Mouse (Mus musculus) embryonic facial prominence, embryonic 11.5 days (tissue): Measurements from ENCODE around the gene Slc12a8. TPM values are rescaled to one million over a fixed set of nuclear protein-coding genes. Genes with fewer than 3 reads are reported as not detected.

Experiments used
- ATAC-seq: fragments of 200-750 bp; cut with Nextera tagmentation; replicated peaks from 2 replicates; pipeline ENCODE4 v1.8.0; 2017; ENCODE audit warnings: low read depth; ENCODE audit not compliant: insufficient number of reproducible peaks, low FRiP score, low TSS enrichment
- DNase-seq: peaks from one replicate; pipeline ENCODE4 v3.0.0-alpha.2; 2015; ENCODE audit warnings: low spot score
- H3K27ac ChIP-seq: fragments of 300-500 bp; sonication (generic); replicated peaks from 2 replicates; pipeline ENCODE4 v1.5.1; 2014; ENCODE audit warnings: mild to moderate bottlenecking, low read depth, low read length, control low read depth
- H3K27me3 ChIP-seq: fragments of 300-500 bp; sonication (generic); 2 replicates; pipeline ENCODE4 v1.6.1; 2014; ENCODE audit warnings: mild to moderate bottlenecking, low read length, moderate library complexity, mixed read lengths; ENCODE audit not compliant: control insufficient read depth, insufficient read depth
- H3K36me3 ChIP-seq: fragments of 300-500 bp; sonication (generic); replicated peaks from 2 replicates; pipeline ENCODE4 v1.6.1; 2014; ENCODE audit warnings: low read depth, mild to moderate bottlenecking, low read length, moderate library complexity, mixed read lengths; ENCODE audit not compliant: control insufficient read depth, insufficient read depth
- H3K4me1 ChIP-seq: fragments of 300-500 bp; sonication (generic); 2 replicates; pipeline ENCODE4 v1.6.1; 2014; ENCODE audit warnings: low read length, mixed read lengths; ENCODE audit not compliant: control insufficient read depth, insufficient read depth
- H3K4me2 ChIP-seq: fragments of 300-500 bp; sonication (generic); 2 replicates; pipeline ENCODE4 v1.6.1; 2014; ENCODE audit warnings: low read depth, mild to moderate bottlenecking, control low read depth, low read length, moderate library complexity
- H3K4me3 ChIP-seq: fragments of 300-500 bp; sonication (generic); 2 replicates; pipeline ENCODE4 v1.5.1; 2014; ENCODE audit warnings: low read depth, low read length, control low read depth
- H3K9ac ChIP-seq: fragments of 300-500 bp; sonication (generic); replicated peaks from 2 replicates; pipeline ENCODE4 v1.6.1; 2014; ENCODE audit warnings: mild to moderate bottlenecking, control low read depth, low read length
- H3K9me3 ChIP-seq: fragments of 300-500 bp; sonication (generic); replicated peaks from 2 replicates; pipeline ENCODE4 v1.6.1; 2016; ENCODE audit warnings: mild to moderate bottlenecking, low read length, inconsistent platforms, mixed read lengths; ENCODE audit not compliant: control insufficient read depth
- WGBS: fragments of 180-500 bp; shearing (Covaris S2); extraction: QIAGEN DNeasy Blood & Tissue Kit; methylation state at CpG from one replicate; pipeline ENCODE4 v1.1.7; 2014; 5-methylcytosine and 5-hydroxymethylcytosine counted together
- polyA plus RNA-seq: library from polyadenylated mRNA; unstranded; fragments of >200 nt; fragmentation: Nextera tagmentation; extraction: Ambion mirVana; gene quantifications from 2 replicates; pipeline ENCODE4 v1.2.1, GENCODE M21; 2014

Gene Slc12a8
- 0.35 and 0.61 TPM in 2 replicates for polyA plus RNA-seq

GRCm38 (mm10) chr16:33516807-33517565, at the start of gene Slc12a8:
TSS of gene Slc12a8 (plus strand) at chr16:33517328.
- Histone ChIP-seq H3K4me2 (peak within 1 kb of the TSS; percentile 80), H3K4me1 (no peaks in the 10 kb centered on the region), H3K36me3 (no peaks in the 10 kb centered on the region), H3K9me3 (no peaks in the 10 kb centered on the region), H3K27me3 (no peaks in the 10 kb centered on the region), H3K9ac (peak within 1 kb of the TSS; percentile 53), H3K27ac (no peak within 1 kb of the TSS), H3K4me3 (peak within 1 kb of the TSS; percentile 24)
- ATAC-seq (no peak), DNase-seq (peak; percentile 20)
- WGBS, result 2% methylated on average over 27 of the region's 27 CpGs

GRCm38 (mm10) chr16:33467451-33467850, 49.7 kb upstream of the Slc12a8 start:
- Histone ChIP-seq H3K4me3 (no peak overlapping the region), H3K4me2 (no peak overlapping the region), H3K9me3 (no peaks in the 10 kb centered on the region), H3K36me3 (no peaks in the 10 kb centered on the region), H3K27me3 (no peaks in the 10 kb centered on the region), H3K4me1 (no peaks in the 10 kb centered on the region), H3K9ac (no peak overlapping the region), H3K27ac (no peak overlapping the region)
- ATAC-seq (no peak), DNase-seq (no peak)
- 65% methylated on average over 6 of the region's 6 CpGs for WGBS

- DNase-seq (peak; percentile 54), ATAC-seq (no peak)
- H3K9me3 ChIP-seq, result no peaks in the 10 kb centered on the region
- H3K36me3 ChIP-seq, result no peaks in the 10 kb centered on the region
- H3K4me2 ChIP-seq, result no peak overlapping the region
- H3K9ac ChIP-seq, result no peak overlapping the region
- H3K27ac ChIP-seq, result no peak overlapping the region
- no peaks in the 10 kb centered on the region for H3K27me3 ChIP-seq
- no peak overlapping the region for H3K4me3 ChIP-seq
- H3K4me1 ChIP-seq, result no peaks in the 10 kb centered on the region
Observed at GRCm38 (mm10) chr16:33469973-33470372, 47.2 kb upstream of the Slc12a8 start.

GRCm38 (mm10) chr16:33474381-33474780, 42.7 kb upstream of the Slc12a8 start:
- WGBS, result 96% methylated on average over 6 of the region's 6 CpGs
- H3K36me3 ChIP-seq, result no peaks in the 10 kb centered on the region; the same call in 1 of the 2 replicates
- H3K4me1 ChIP-seq, result no peaks in the 10 kb centered on the region
- H3K27me3 ChIP-seq, result no peaks in the 10 kb centered on the region
- H3K9ac ChIP-seq, result no peak overlapping the region
- no peaks in the 10 kb centered on the region for H3K9me3 ChIP-seq
- H3K4me2 ChIP-seq, result no peak overlapping the region
- DNase-seq (no peak), ATAC-seq (no peak)
- H3K27ac ChIP-seq, result no peak overlapping the region
- H3K4me3 ChIP-seq, result no peak overlapping the region

- Histone ChIP-seq H3K4me2 (no peak overlapping the region), H3K4me1 (no peaks in the 10 kb centered on the region), H3K27ac (no peak overlapping the region), H3K9ac (no peak overlapping the region), H3K9me3 (no peaks in the 10 kb centered on the region), H3K27me3 (no peaks in the 10 kb centered on the region), H3K4me3 (no peak overlapping the region), H3K36me3 (no peaks in the 10 kb centered on the region; the same call in 1 of the 2 replicates)
- ATAC-seq (no peak), DNase-seq (no peak)
Observed at GRCm38 (mm10) chr16:33479926-33480325, 37.2 kb upstream of the Slc12a8 start.

DNA sequence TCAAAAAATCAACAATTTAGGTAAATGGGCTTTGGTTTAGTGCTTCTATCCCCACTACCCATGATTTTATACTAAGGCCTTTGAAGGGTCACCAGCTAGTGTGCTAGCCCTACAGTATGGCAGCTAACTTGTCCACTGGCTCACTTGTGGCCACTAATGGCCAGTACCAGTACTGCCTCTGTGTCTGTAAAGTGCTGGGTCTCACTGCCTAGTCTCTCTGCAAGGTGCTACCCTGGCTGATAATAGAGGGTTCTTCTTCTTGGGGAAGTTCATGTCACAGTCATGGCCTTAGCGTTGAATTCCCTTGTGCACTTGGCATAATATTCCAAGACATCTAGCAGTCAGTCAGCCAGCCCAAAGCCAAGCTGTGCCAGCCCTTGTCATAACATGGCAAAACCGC, 36.0 kb upstream of the Slc12a8 start:
- 95% methylated on average over 2 of the region's 2 CpGs for WGBS
- DNase-seq (peak; percentile 32), ATAC-seq (no peak)

DNA sequence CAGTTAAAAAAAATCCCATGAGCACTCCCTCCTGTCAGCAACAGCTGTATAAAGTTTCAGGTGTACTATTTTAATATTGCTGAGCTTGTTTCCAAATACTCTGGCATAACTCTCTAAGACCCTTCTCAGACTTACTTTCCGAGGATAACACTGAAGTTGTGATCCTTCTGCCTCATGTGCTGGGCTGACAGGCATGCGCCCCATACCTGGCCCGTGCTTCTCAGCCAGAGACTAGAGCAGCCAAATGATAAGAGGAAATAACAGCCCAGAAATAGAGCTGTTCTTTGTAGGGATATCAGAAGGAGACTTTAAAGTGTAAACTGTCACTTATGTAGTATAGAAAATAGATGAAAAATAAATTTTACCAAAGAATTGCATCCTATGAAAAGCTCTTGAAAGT, 34.8 kb upstream of the Slc12a8 start:
- H3K4me3 ChIP-seq, result no peak overlapping the region
- H3K27me3 ChIP-seq, result no peaks in the 10 kb centered on the region
- no peak overlapping the region for H3K27ac ChIP-seq
- no peaks in the 10 kb centered on the region for H3K9me3 ChIP-seq
- no peak overlapping the region for H3K4me2 ChIP-seq
- ATAC-seq (no peak), DNase-seq (no peak)
- WGBS, result 88% methylated on average over 3 of the region's 3 CpGs
- no peaks in the 10 kb centered on the region for H3K4me1 ChIP-seq
- H3K36me3 ChIP-seq, result no peaks in the 10 kb centered on the region; the same call in 1 of the 2 replicates
- no peak overlapping the region for H3K9ac ChIP-seq

More for the DNA sequence above, 36.0 kb upstream of the Slc12a8 start:
- Histone ChIP-seq H3K4me2 (no peak overlapping the region), H3K4me1 (no peaks in the 10 kb centered on the region), H3K36me3 (no peaks in the 10 kb centered on the region; the same call in 1 of the 2 replicates), H3K4me3 (no peak overlapping the region), H3K9ac (no peak overlapping the region), H3K27ac (no peak overlapping the region), H3K9me3 (no peaks in the 10 kb centered on the region), H3K27me3 (no peaks in the 10 kb centered on the region)

GRCm38 (mm10) chr16:33487709-33488108, 29.4 kb upstream of the Slc12a8 start:
- WGBS, result 92% methylated on average over 4 of the region's 4 CpGs
- DNase-seq, result no peak
- H3K36me3 ChIP-seq, result peaks cover 3% of the 10 kb centered on the region

More at GRCm38 (mm10) chr16:33487709-33488108, 29.4 kb upstream of the Slc12a8 start:
- ATAC-seq, result no peak
- H3K4me3 ChIP-seq, result no peak overlapping the region
- H3K27me3 ChIP-seq, result no peaks in the 10 kb centered on the region
- H3K27ac ChIP-seq, result no peak overlapping the region
- no peaks in the 10 kb centered on the region for H3K4me1 ChIP-seq
- no peak overlapping the region for H3K9ac ChIP-seq
- H3K4me2 ChIP-seq, result no peak overlapping the region
- H3K9me3 ChIP-seq, result no peaks in the 10 kb centered on the region
